Mouse (Mus musculus) lung, adult 18-20 months (tissue): ENCODE measurements around the gene Bmi1.

Source experiments
- DNase-seq, 2 experiments: peaks; one replicate each; pipeline ENCODE4 v3.0.0; 2022; ENCODE audit warnings: mixed read lengths in 2 of 2

Bmi1 gene

DNA sequence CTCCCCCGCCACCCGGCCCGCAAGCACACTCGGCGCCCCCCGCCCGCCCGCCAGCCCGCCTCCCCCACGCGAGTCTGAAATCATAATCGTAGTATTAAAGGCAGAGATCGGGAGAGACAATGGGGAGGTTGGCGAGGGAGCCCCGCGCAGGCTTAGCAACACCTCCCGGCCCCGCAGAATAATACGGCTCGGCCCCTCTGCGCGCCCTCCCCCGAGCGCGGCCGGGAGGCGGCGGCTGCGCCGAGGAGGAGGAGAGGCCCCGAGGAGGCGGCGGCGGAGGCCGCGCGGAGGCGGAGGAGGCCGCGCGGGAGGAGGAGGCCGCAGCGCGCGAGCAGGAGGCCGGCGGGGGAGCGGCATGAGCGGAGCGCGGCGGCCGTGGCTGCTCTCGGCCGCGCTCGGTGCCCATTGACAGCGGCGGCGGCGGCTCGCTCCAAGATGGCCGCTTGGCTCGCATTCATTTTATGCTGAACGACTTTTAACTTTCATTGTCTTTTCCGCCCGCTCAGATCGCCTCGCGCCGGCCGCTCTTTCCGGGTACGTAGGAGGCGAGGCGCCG is at the start of gene Bmi1:
TSS of gene Bmi1 (plus strand) at position 83 of the 556 bp plus-strand sequence.
- peak; percentile 66 to 73 for DNase-seq

DNA sequence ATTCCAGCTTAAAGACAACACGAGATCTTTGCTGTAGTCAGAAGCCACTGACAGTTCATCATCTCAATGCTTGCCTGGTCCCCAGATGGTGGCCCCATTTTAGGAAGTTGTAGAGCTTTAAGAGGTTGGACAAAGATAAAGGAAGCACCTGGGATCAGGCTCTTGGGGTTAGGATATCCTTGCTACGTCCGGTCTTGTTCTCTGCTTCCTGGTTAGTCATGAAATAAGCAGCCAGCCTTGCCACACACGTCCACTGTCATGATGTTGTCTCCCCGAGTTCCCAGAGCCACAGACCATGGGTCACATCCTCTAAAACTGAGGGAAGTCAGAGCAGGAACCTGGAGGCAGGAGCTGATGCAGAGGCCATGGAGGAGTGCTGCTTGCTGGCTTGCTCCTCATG is 46.3 kb upstream of the Bmi1 start:
- DNase-seq, result no peak

DNA sequence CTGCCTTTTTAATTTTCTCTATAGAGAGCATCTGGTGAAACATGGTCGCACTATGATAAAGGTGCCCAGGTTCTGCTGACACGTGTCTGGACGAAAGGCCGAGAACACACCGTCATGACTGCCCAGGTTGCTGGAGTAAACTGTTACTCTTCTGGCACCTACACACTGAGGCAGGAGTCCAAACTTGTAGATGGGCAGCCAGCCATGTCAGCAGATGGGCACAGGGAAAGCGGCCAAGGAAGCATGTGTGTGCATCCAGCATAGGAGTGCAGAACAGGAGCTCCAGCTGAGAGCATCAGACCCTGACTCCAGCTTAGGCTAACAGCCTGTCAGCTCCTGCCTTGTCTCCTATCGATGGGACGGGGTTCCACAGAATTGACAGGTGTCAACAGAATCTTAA is 41.8 kb upstream of the Bmi1 start:
- no peak for DNase-seq

- DNase-seq, result no peak
These were observed 28.3 kb upstream of the Bmi1 start for GRCm38 (mm10) chr2:18648563-18648962.

- DNase-seq, result no peak
These were observed 22.0 kb upstream of the Bmi1 start for GRCm38 (mm10) chr2:18654821-18655220.

GRCm38 (mm10) chr2:18664003-18664402 is 12.8 kb upstream of the Bmi1 start:
- DNase-seq, result no peak

DNA sequence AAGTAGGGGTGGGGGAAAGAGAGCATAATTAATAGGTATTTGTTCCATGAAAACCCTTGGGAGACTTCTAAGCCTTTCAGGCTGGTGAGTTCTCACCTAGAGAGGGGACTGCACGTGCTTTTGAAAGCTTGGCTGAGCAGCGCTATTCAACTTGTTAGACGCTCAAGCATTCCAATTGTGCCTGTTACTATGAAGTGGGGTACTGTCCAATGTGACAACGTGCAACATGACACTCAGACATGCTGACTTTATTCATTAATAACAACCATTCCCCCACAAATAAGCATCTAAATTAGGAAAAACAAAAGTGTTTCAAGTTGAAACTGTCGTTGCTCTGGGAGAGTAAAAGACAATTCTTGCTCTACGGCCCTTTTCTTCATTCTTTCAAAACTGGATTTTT is 5.8 kb upstream of the Bmi1 start:
- DNase-seq, result no peak

GRCm38 (mm10) chr2:18672133-18672765 is 4.6 kb upstream of the Bmi1 start, which contains the start of gene Commd3:
Gene Commd3 (plus strand): TSS chr2:18672384.
- DNase-seq, result peak; percentile 93 to 94

- no peak for DNase-seq
These were observed 4.1 kb upstream of the Bmi1 start for GRCm38 (mm10) chr2:18672766-18673164.

- DNase-seq, result no peak
These were observed 3.1 kb upstream of the Bmi1 start for GRCm38 (mm10) chr2:18673766-18674165.

- DNase-seq, result no peak
These were observed 2.5 kb upstream of the Bmi1 start for GRCm38 (mm10) chr2:18674193-18674902.

DNA sequence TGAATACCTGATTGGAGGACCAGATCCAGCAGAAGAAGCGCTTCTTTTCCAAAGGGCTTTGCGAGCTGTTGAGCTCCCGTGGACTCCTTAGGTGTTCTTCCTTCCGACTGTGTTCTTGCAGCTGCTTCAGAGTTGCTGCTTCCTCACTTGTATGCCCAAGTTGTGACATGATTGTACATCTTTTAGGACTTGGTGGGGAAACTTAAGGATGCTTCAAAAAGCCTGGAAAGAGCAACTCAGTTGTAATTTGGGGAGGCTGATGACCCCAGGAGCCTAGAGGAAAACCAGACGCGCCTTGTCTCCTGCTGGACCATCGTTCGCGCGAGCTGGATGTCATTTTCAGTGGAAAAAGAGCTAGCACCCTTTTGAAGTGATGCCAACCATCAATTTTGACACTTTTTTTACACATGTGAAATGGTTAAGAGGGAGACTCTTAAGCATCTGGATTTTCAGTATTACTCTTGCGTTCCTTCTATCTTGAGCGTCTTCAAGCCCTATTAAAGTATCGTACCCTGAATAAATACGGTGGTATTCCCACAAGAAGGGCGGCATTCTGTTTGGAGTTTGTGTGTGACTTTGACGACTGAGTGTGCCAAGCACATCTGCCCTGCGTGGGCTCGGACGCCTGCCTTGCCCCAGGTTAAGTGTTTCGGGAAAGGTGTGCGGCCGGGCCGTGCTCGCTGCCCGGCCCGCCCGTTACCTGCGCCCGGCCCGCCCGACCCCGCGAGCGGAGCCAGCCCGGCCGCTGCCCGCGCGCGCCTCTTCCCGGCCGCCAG is 949 bp upstream of the Bmi1 start:
- no peak for DNase-seq

DNA sequence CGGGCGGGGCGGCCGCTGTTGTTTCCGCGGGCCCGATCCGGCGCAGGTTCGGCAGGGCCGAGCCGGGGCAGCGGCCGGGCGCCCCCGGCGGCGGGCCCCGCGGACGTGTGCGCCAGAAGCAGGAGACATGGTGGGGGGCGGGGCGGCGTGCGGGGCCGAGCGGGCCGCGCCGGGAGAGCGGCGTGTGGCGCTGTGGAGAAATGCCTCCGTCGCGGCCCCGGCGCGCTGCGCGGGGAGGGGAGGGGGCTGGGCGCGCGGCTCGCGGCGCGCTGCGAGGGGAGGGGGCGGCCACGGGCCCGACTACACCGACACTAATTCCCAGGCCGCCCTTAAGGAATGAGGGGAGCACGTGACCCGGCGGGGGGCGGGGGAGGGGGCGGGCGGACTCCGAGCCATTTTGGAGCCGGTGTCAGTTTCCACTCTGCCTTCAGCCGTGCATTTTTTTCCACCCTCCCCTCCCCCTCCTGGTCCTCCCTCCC is 322 bp upstream of the Bmi1 start:
- DNase-seq, result peak; percentile 74 to 75

DNA sequence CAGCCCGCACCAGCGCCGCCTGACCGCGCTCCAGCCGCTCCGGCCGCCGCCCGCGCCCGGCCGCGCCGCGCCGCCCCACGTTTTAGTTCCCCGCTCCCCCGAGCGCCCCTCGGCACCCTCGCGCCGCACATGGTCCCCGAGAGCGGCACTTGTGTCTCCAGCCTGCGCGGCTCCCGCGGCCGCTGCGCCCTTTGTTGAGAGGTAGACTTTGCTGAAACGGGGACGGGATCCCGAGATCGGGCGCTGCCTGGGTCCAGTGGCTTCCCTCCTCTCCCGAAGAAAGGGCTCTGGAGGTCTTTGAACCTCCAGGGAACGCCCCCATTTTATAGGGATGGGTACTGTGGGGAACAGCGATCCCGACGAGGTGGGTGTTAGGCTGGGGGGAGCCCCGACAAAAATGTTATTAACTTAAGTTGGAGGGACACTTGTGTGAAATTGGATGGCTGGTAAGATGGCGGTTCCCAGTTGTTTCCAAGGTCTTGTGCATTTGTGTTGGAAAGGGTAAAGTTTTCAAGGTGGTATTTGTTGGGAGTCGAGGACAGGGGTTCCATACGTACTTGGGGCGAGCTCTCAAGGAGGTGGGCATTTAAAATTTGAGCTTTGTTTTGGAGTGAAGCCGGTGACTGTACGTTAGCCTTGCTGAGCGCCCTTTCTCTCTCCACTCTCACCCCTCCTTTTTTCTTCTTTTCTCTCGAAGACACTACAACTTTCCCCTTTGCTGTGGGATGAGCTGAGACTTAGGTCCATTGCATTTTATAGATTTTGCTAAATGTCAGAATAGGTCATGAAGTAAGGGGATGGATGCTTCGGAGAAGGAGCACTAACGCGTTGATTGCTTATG is 1.0 kb downstream of the Bmi1 start:
- peak in 1 of 2 experiments; percentile 50 for DNase-seq

DNA sequence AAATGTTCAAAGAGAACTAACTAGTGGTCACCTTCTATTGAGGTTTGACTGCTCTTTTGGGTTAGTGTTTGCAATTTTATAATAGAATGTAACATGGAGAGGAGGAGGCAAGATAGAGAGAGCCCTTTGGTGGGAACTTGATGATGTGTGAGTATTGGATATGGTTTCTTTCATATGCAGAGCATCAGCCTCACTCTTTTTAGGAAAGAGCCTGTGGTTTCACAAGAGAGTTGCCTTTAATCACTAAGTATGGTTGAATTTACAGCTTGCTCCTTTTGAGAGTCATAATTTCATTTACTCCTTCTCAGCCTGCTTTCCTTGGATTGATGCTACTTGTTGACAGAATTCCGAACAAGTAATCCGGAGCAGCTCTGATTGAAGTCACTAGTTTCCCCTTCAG is 2.9 kb downstream of the Bmi1 start:
- no peak for DNase-seq

- no peak for DNase-seq
These were observed 3.7 kb downstream of the Bmi1 start for GRCm38 (mm10) chr2:18680501-18680900.

GRCm38 (mm10) chr2:18680961-18681360 is 4.1 kb downstream of the Bmi1 start:
- DNase-seq, result peak; percentile 74 to 78

DNA sequence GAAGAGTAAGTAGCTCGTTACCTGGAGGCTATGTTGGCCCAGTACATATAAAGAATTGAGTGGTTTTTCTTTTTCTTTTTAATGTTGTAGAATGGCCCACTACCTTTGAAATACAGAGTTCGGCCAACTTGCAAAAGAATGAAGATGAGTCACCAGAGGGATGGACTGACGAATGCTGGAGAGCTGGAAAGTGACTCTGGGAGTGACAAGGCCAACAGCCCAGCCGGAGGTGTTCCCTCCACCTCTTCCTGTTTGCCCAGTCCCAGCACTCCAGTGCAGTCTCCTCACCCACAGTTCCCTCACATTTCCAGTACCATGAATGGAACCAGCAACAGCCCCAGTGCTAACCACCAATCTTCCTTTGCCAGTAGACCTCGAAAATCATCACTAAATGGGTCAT is 7.2 kb downstream of the Bmi1 start:
- DNase-seq, result no peak

DNA sequence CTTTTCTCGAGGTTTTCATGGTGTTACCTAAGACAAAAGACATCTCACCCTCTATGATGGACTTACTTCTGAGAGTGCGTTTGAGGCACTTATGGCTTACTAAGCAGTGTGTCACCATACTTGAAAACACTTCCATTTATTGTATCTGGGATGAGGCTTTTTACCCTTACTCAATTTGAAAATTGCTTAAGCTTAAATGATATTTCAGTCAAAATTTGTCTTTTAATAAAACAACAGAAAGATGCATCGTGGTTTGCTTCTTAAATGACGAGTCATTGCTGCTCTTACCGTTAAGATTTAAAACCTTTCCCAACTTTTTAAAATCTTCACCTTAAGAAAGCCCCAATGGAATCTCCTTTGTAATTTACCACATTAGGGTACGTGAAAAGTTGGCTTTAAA is 9.6 kb downstream of the Bmi1 start:
- DNase-seq, result no peak

DNA sequence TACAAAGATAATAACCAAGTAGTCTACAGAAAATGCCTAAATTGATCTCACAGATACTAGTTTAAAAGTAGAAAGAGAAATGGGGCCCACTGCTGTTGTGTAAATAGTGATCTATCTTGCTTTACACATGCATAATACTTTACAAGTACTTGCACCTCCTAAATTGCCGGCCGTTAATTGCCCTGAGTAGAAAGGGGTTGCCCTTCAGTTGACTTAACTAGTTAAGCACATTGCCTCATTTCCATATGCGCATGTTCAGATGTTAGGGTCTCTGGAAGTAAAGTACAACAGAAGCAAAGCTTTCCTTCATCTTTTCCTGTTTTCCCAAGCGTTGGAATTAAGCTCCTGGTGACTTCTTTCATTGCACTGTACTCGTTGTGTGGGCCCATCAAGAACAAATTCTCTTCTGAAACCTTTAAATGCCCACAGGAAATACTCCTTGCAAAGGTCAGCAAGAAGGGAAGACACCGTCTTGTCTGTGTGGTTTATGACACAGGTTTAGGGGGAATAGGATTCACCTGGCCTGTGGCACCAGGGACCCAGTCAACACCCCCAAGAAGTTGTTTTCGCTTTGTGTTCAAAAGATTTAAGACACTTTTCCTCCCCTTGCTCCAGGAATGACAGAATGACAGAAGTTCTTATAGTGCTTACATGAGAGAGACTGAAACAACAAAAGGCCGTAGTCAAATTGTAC is 10.2 kb downstream of the Bmi1 start:
- no peak for DNase-seq

GRCm38 (mm10) chr2:18687671-18688170 is 10.9 kb downstream of the Bmi1 start:
- DNase-seq, result no peak

- DNase-seq, result no peak
These were observed 11.5 kb downstream of the Bmi1 start for GRCm38 (mm10) chr2:18688286-18688685.
